Mouse (Mus musculus) ES-Bruce4 (cell line): ENCODE data around the gene Gatb. TPM values are rescaled to one million over a fixed set of nuclear protein-coding genes. Genes with fewer than 3 reads are reported as not detected.

ENCODE experiments used
- H3K27ac ChIP-seq: 2 replicates; pipeline ENCODE4 v1.5.1; 2012; ENCODE audit warnings: low read length, inconsistent platforms; ENCODE audit not compliant: insufficient read depth
- H3K27me3 ChIP-seq: 2 replicates; pipeline ENCODE4 v1.6.1; 2012; ENCODE audit warnings: mild to moderate bottlenecking, low read length, inconsistent platforms; ENCODE audit not compliant: control insufficient read depth, poor library complexity, insufficient read depth, severe bottlenecking
- H3K36me3 ChIP-seq: 2 replicates; pipeline ENCODE4 v1.6.1; 2012; ENCODE audit warnings: inconsistent platforms, mild to moderate bottlenecking, low read length, moderate library complexity; ENCODE audit not compliant: control insufficient read depth, poor library complexity, insufficient read depth, severe bottlenecking
- H3K4me1 ChIP-seq: one replicate; pipeline ENCODE4 v1.8.1; 2011; ENCODE audit warnings: low read length; ENCODE audit not compliant: control insufficient read depth, insufficient read depth
- H3K4me3 ChIP-seq: 2 replicates; pipeline ENCODE4 v1.5.1; 2011; ENCODE audit warnings: low read depth, mild to moderate bottlenecking, low read length
- H3K9ac ChIP-seq: 2 replicates; pipeline ENCODE4 v1.6.1; 2012; ENCODE audit warnings: low read depth, mild to moderate bottlenecking, inconsistent platforms; ENCODE audit not compliant: poor library complexity, severe bottlenecking
- H3K9me3 ChIP-seq: replicated peaks from 2 replicates; pipeline ENCODE4 v1.6.1; 2012; ENCODE audit warnings: mild to moderate bottlenecking, low read length, inconsistent platforms; ENCODE audit not compliant: control insufficient read depth, poor library complexity, insufficient read depth, severe bottlenecking
- CTCF ChIP-seq: IDR thresholded peaks from one replicate; pipeline ENCODE4 v1.8.1; 2011; ENCODE audit warnings: low read depth, low read length
- EP300 ChIP-seq: IDR thresholded peaks from 2 replicates; pipeline ENCODE4 v1.6.1; 2011; ENCODE audit warnings: low read depth, low read length; ENCODE audit not compliant: insufficient read depth
- POLR2A ChIP-seq: IDR thresholded peaks from one replicate; pipeline ENCODE4 v1.8.1; 2011; ENCODE audit warnings: low read length; ENCODE audit not compliant: insufficient read depth
- polyA plus RNA-seq: library from polyadenylated mRNA; stranded (reverse); fragments of >200 nt; gene quantifications from 2 replicates; pipeline ENCODE4 v1.2.4, GENCODE M21; 2011; ENCODE audit warnings: low read depth; ENCODE audit not compliant: missing spikeins, insufficient read depth, insufficient read length

The Gatb gene
- polyA plus RNA-seq, 1 experiment = 11.4 TPM

GRCm38 (mm10) chr3:85629895-85630510, 56.1 kb downstream of the Gatb start:
- no peak for TF ChIP-seq CTCF
- no peak for TF ChIP-seq EP300
- no peak for TF ChIP-seq POLR2A
- no peaks in the 10 kb centered on the region for H3K36me3 ChIP-seq
- H3K9ac ChIP-seq = no peak overlapping the region
- no peak overlapping the region for H3K27ac ChIP-seq
- H3K4me3 ChIP-seq = no peak overlapping the region
- H3K9me3 ChIP-seq = peaks cover 6% of the 10 kb centered on the region
- H3K27me3 ChIP-seq = no peaks in the 10 kb centered on the region
- H3K4me1 ChIP-seq = no peaks in the 10 kb centered on the region

DNA sequence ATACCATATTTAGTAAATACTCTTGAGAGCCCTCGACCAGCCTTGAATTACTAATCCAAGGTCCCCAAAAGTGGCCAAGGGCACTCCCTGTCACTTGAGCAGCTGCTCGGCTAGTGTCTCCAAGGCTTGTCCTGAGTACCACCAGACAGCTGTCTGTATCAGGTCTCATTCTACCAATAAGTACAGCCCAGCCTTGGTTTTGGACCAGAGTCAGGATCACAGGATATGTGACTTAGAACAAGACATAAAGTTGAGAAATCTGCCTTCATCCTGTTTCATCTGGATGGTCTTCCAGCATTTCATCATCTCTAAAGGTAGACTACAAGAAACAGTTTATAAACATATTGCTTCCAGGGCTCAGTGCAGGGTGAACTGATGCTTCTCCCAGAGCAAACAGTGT, 59.8 kb downstream of the Gatb start:
- Histone ChIP-seq H3K9me3 (peaks cover 3% of the 10 kb centered on the region), H3K9ac (no peak overlapping the region), H3K4me3 (no peak overlapping the region), H3K27ac (no peak overlapping the region), H3K27me3 (no peaks in the 10 kb centered on the region), H3K4me1 (no peaks in the 10 kb centered on the region), H3K36me3 (no peaks in the 10 kb centered on the region)
- TF ChIP-seq POLR2A (no peak), CTCF (no peak), EP300 (no peak)

GRCm38 (mm10) chr3:85634389-85635125, 60.6 kb downstream of the Gatb start:
- no peak for TF ChIP-seq POLR2A
- TF ChIP-seq CTCF = no peak
- no peak for TF ChIP-seq EP300
- H3K27ac ChIP-seq = no peak overlapping the region
- no peak overlapping the region for H3K9ac ChIP-seq
- H3K4me1 ChIP-seq = no peaks in the 10 kb centered on the region
- H3K9me3 ChIP-seq = peaks cover 3% of the 10 kb centered on the region
- no peaks in the 10 kb centered on the region for H3K36me3 ChIP-seq
- no peaks in the 10 kb centered on the region for H3K27me3 ChIP-seq
- H3K4me3 ChIP-seq = no peak overlapping the region

DNA sequence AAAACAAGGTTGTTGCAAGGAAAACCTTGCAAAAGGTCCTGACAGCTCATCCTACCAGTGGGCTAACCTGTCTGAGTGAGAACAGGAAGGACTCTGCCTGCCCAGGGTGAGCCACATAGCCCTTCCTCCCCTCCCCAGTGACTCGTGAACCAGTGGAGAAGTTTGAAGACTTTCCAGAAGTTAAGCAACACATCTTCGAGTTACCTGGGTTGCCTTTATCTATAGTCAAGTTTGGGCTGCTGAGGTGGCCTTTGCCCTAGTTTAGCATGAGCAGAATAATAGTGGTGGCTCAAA, 61.2 kb downstream of the Gatb start:
- TF ChIP-seq CTCF (no peak), EP300 (no peak), POLR2A (no peak)
- H3K4me1 ChIP-seq = no peaks in the 10 kb centered on the region
- no peak overlapping the region for H3K27ac ChIP-seq
- no peaks in the 10 kb centered on the region for H3K27me3 ChIP-seq
- H3K4me3 ChIP-seq = no peak overlapping the region
- no peaks in the 10 kb centered on the region for H3K36me3 ChIP-seq
- H3K9ac ChIP-seq = no peak overlapping the region
- H3K9me3 ChIP-seq = no peaks in the 10 kb centered on the region; the same call in 1 of the 2 replicates

DNA sequence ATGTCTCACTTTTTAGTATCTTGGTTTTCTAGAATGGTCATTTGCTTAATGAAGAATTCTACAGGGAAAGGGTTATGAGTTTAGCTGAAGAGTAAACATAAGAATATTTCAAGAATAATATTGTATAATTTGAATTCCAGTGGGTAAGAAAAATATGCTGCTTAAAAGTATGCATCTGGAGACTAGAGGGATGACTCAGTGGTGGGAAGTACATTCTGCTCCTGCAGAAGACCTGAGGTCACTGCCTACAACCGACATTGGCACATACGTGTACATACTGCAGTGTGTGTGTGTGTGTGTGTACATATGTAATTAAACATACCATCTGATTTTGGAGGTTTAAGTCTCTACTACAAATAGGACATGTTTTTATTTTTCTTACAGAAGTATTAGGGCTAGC, 61.7 kb downstream of the Gatb start:
- Histone ChIP-seq H3K9me3 (no peaks in the 10 kb centered on the region), H3K4me3 (no peak overlapping the region), H3K4me1 (no peaks in the 10 kb centered on the region), H3K36me3 (no peaks in the 10 kb centered on the region), H3K27me3 (no peaks in the 10 kb centered on the region), H3K9ac (no peak overlapping the region), H3K27ac (no peak overlapping the region)
- no peak for TF ChIP-seq POLR2A

DNA sequence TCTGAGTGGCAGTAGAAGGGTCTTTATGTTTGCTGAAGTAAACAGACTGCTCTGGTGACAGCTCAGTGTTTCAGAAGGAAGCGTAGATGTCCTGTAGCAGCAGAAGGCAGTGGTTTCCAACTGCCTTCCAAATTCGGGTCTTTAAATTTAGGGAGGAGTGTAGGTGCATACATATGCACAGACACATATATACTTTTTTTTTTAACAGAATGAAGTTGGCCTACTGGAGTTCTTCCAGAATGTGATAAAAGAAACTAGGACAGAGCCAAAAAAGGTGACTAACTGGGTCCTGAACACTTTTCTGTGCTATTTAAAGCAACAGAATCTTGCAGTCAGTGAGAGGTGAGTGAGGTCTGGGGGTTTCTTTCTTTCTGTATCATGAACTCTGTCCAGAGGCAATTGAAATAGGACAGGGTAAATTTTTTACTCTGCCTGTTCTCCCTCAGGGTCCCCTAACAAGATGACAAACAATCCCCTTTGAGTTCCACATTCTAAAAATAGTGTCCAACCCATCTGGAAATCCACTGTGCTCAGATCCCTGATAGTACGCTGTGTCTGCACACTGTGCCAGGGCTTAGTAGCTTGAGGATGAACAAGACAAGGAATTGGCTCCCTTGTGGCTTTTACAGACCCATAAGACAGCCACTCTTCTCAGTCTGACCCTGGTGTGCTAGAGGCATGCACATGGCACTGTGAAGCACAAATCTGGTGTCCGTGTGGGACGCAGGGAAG, 63.0 kb downstream of the Gatb start:
- H3K27ac ChIP-seq = no peak overlapping the region
- H3K36me3 ChIP-seq = no peaks in the 10 kb centered on the region
- no peaks in the 10 kb centered on the region for H3K4me1 ChIP-seq
- TF ChIP-seq EP300 = no peak
- no peak for TF ChIP-seq CTCF
- TF ChIP-seq POLR2A = no peak
- H3K27me3 ChIP-seq = no peaks in the 10 kb centered on the region
- no peak overlapping the region for H3K4me3 ChIP-seq
- H3K9ac ChIP-seq = no peak overlapping the region
- H3K9me3 ChIP-seq = no peaks in the 10 kb centered on the region
